Mouse (Mus musculus) hindbrain, postnatal 0 days (tissue): ENCODE measurements around the gene Nr3c2. TPM values are rescaled to one million over a fixed set of nuclear protein-coding genes. Genes with fewer than 3 reads are reported as not detected.
A peak's percentile ranks its signal among the peaks of the same experiment; 100 is the strongest.

Experiments used
- ATAC-seq: fragments of 200-750 bp; cut with Nextera tagmentation; 2 replicates; pipeline ENCODE4 v1.8.0; 2017; ENCODE audit warnings: mild to moderate bottlenecking, moderate TSS enrichment, moderate library complexity
- DNase-seq: peaks from one replicate; pipeline ENCODE4 v3.0.0-alpha.2; 2015; ENCODE audit warnings: low spot score
- H3K27ac ChIP-seq: fragments of 300-500 bp; sonication (generic); 2 replicates; pipeline ENCODE4 v1.5.1; 2014; ENCODE audit warnings: mild to moderate bottlenecking
- H3K27me3 ChIP-seq: fragments of 300-500 bp; sonication (generic); 2 replicates; pipeline ENCODE4 v1.6.1; 2014; ENCODE audit warnings: low read length, mixed read lengths; ENCODE audit not compliant: insufficient read depth
- H3K36me3 ChIP-seq: fragments of 300-500 bp; sonication (generic); 2 replicates; pipeline ENCODE4 v1.6.1; 2014; ENCODE audit warnings: low read length, mixed read lengths; ENCODE audit not compliant: insufficient read depth
- H3K4me1 ChIP-seq: fragments of 300-500 bp; sonication (generic); 2 replicates; pipeline ENCODE4 v1.6.1; 2014; ENCODE audit warnings: antibody characterized with exemption, low read length, mixed read lengths; ENCODE audit not compliant: insufficient read depth
- H3K4me2 ChIP-seq: fragments of 300-500 bp; sonication (generic); 2 replicates; pipeline ENCODE4 v1.6.1; 2014; ENCODE audit warnings: low read depth, mild to moderate bottlenecking, low read length, moderate library complexity, mixed read lengths
- H3K4me3 ChIP-seq: fragments of 300-500 bp; sonication (generic); 2 replicates; pipeline ENCODE4 v1.5.1; 2014; ENCODE audit warnings: low read length
- H3K9ac ChIP-seq: fragments of 300-500 bp; sonication (generic); replicated peaks from 2 replicates; pipeline ENCODE4 v1.6.1; 2014; ENCODE audit warnings: mild to moderate bottlenecking, low read length, moderate library complexity, mixed read lengths
- H3K9me3 ChIP-seq: fragments of 300-500 bp; sonication (generic); 2 replicates; pipeline ENCODE4 v1.6.1; 2016; ENCODE audit warnings: low read length, mixed read lengths
- CTCF ChIP-seq: IDR thresholded peaks from 2 replicates; pipeline ENCODE4 v1.5.1; 2016; ENCODE audit warnings: antibody characterized with exemption, control low read depth, low read depth
- WGBS: fragments of 180-500 bp; shearing (Covaris S2); extraction: QIAGEN DNeasy Blood & Tissue Kit; methylation state at CpG from one replicate; pipeline ENCODE4 v1.1.7; 2014; 5-methylcytosine and 5-hydroxymethylcytosine counted together
- polyA plus RNA-seq: library from polyadenylated mRNA; unstranded; fragments of >200 nt; fragmentation: Nextera tagmentation; extraction: Ambion mirVana; gene quantifications from 2 replicates; pipeline ENCODE4 v1.2.1, GENCODE M21; 2015
- total RNA-seq: library from RNA; depleted of rRNA; stranded (reverse); fragments of >200 nt; gene quantifications from 2 replicates; pipeline ENCODE4 v1.2.3, GENCODE M21; 2014

Nr3c2 gene
- total and polyA plus RNA-seq, 2 experiments from 2014 or later: 6.8 to 6.9 TPM

GRCm38 (mm10) chr8:77176343-77176742, 277.1 kb downstream of the Nr3c2 start:
- no peak for TF ChIP-seq CTCF
- H3K27me3 ChIP-seq: no peaks in the 10 kb centered on the region
- WGBS: 85% methylated on average over 4 of the region's 4 CpGs
- H3K4me1 ChIP-seq: no peaks in the 10 kb centered on the region
- no peaks in the 10 kb centered on the region for H3K9me3 ChIP-seq
- DNase-seq (no peak), ATAC-seq (no peak)
- no peak overlapping the region for H3K9ac ChIP-seq
- no peak overlapping the region for H3K4me2 ChIP-seq
- no peak overlapping the region for H3K4me3 ChIP-seq
- no peaks in the 10 kb centered on the region for H3K36me3 ChIP-seq
- no peak overlapping the region for H3K27ac ChIP-seq

GRCm38 (mm10) chr8:77185816-77186215, 286.6 kb downstream of the Nr3c2 start:
- WGBS: 95% methylated on average over 28 of the region's 28 CpGs
- H3K4me3 ChIP-seq: no peak overlapping the region
- H3K9me3 ChIP-seq: no peaks in the 10 kb centered on the region
- no peaks in the 10 kb centered on the region for H3K36me3 ChIP-seq
- ATAC-seq (no peak), DNase-seq (no peak)
- no peak overlapping the region for H3K4me2 ChIP-seq
- no peak for TF ChIP-seq CTCF
- no peaks in the 10 kb centered on the region for H3K27me3 ChIP-seq
- H3K9ac ChIP-seq: no peak overlapping the region
- H3K4me1 ChIP-seq: no peaks in the 10 kb centered on the region
- H3K27ac ChIP-seq: no peak overlapping the region

GRCm38 (mm10) chr8:77186914-77187536, 287.8 kb downstream of the Nr3c2 start:
- no peak for TF ChIP-seq CTCF
- Histone ChIP-seq H3K36me3 (no peaks in the 10 kb centered on the region), H3K4me3 (no peak overlapping the region), H3K9me3 (no peaks in the 10 kb centered on the region), H3K27me3 (no peaks in the 10 kb centered on the region), H3K4me1 (no peaks in the 10 kb centered on the region), H3K27ac (no peak overlapping the region), H3K4me2 (no peak overlapping the region), H3K9ac (no peak overlapping the region)
- DNase-seq (peak; percentile 23), ATAC-seq (peak; percentile 43; the same call in 1 of the 2 replicates)
- 52% methylated on average over 9 of the region's 9 CpGs for WGBS

- Histone ChIP-seq H3K4me3 (no peak overlapping the region), H3K36me3 (no peaks in the 10 kb centered on the region), H3K4me1 (no peaks in the 10 kb centered on the region), H3K27me3 (no peaks in the 10 kb centered on the region), H3K9ac (no peak overlapping the region), H3K4me2 (no peak overlapping the region), H3K27ac (no peak overlapping the region), H3K9me3 (no peaks in the 10 kb centered on the region)
- 47% methylated on average over 9 of the region's 9 CpGs for WGBS
- ATAC-seq: no peak
- peak; percentile 20 for DNase-seq
- no peak for TF ChIP-seq CTCF
Measured at GRCm38 (mm10) chr8:77187748-77188147, 288.5 kb downstream of the Nr3c2 start.

GRCm38 (mm10) chr8:77188298-77188697, 289.1 kb downstream of the Nr3c2 start:
- Histone ChIP-seq H3K4me2 (no peak overlapping the region), H3K27me3 (no peaks in the 10 kb centered on the region), H3K9me3 (no peaks in the 10 kb centered on the region), H3K27ac (no peak overlapping the region), H3K36me3 (no peaks in the 10 kb centered on the region), H3K4me1 (no peaks in the 10 kb centered on the region), H3K4me3 (no peak overlapping the region), H3K9ac (no peak overlapping the region)
- no peak for ATAC-seq
- 61% methylated on average over 4 of the region's 4 CpGs for WGBS
- no peak for TF ChIP-seq CTCF
- no peak for DNase-seq

DNA sequence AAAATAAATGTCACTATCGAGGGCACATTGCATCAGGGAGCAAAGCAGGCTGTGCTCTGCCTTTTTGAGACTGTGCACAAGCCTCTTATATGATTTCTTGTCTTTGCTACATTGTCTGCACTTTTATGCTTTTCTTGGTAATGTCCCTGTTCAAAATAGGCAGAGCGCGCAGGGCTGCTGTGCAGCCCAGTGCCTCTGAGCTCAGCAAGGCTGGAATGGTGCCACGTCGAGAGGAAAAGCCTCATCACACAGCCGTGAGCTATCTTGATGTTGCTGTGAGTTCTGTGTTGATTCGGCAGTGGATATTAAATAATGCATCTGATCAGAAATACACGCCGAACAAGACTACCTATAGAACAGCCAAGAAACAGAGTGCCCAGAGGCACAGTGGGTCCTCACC, 290.1 kb downstream of the Nr3c2 start:
- no peak overlapping the region for H3K27ac ChIP-seq

GRCm38 (mm10) chr8:77190393-77190792, 291.2 kb downstream of the Nr3c2 start:
- no peaks in the 10 kb centered on the region for H3K9me3 ChIP-seq
- no peak overlapping the region for H3K9ac ChIP-seq
- no peak overlapping the region for H3K4me2 ChIP-seq
- no peak overlapping the region for H3K4me3 ChIP-seq
- no peaks in the 10 kb centered on the region for H3K27me3 ChIP-seq
- DNase-seq (no peak), ATAC-seq (no peak)
- no peak for TF ChIP-seq CTCF
- 77% methylated on average over 3 of the region's 3 CpGs for WGBS
- no peaks in the 10 kb centered on the region for H3K36me3 ChIP-seq
- H3K27ac ChIP-seq: no peak overlapping the region
- no peaks in the 10 kb centered on the region for H3K4me1 ChIP-seq

More for the DNA sequence above, 290.1 kb downstream of the Nr3c2 start:
- no peak overlapping the region for H3K4me2 ChIP-seq
- peak; percentile 48 for DNase-seq
- no peak overlapping the region for H3K9ac ChIP-seq
- no peaks in the 10 kb centered on the region for H3K4me1 ChIP-seq
- H3K27me3 ChIP-seq: no peaks in the 10 kb centered on the region
- no peak for ATAC-seq
- no peak overlapping the region for H3K4me3 ChIP-seq
- H3K36me3 ChIP-seq: no peaks in the 10 kb centered on the region
- TF ChIP-seq CTCF: no peak
- 63% methylated on average over 9 of the region's 9 CpGs for WGBS
- no peaks in the 10 kb centered on the region for H3K9me3 ChIP-seq
